Mouse (Mus musculus): Measurements from ENCODE around the gene Klf12.

Klf12 gene

GRCm38 (mm10) chr14:100284119-100284860 is at the start of gene Klf12:
Gene Klf12, minus strand, starts transcription at chr14:100284679.
- no peak for DNase-seq (ENCODE audit: low read depth)

- DNase-seq (ENCODE audit: low read depth): no peak
Measured at GRCm38 (mm10) chr14:100333369-100333768, 48.9 kb upstream of the Klf12 start.

GRCm38 (mm10) chr14:100328602-100329276 is 44.3 kb upstream of the Klf12 start:
- DNase-seq (ENCODE audit: low read depth): no peak

GRCm38 (mm10) chr14:100324303-100324702 is 39.8 kb upstream of the Klf12 start:
- no peak for DNase-seq (ENCODE audit: low read depth)

GRCm38 (mm10) chr14:100322012-100322411 is 37.5 kb upstream of the Klf12 start:
- DNase-seq (ENCODE audit: low read depth): no peak

GRCm38 (mm10) chr14:100316780-100317179 is 32.3 kb upstream of the Klf12 start:
- no peak for DNase-seq (ENCODE audit: low read depth)

- DNase-seq (ENCODE audit: low read depth): no peak
Measured at GRCm38 (mm10) chr14:100314099-100314498, 29.6 kb upstream of the Klf12 start.

- DNase-seq (ENCODE audit: low read depth): no peak
Measured at GRCm38 (mm10) chr14:100300905-100301304, 16.4 kb upstream of the Klf12 start.

GRCm38 (mm10) chr14:100298892-100299291 is 14.4 kb upstream of the Klf12 start:
- DNase-seq (ENCODE audit: low read depth): no peak

- DNase-seq (ENCODE audit: low read depth): no peak
Measured at GRCm38 (mm10) chr14:100286586-100287241, 2.2 kb upstream of the Klf12 start.

GRCm38 (mm10) chr14:100285656-100286585 is 1.4 kb upstream of the Klf12 start:
- DNase-seq (ENCODE audit: low read depth): no peak

GRCm38 (mm10) chr14:100284861-100285655 is 579 bp upstream of the Klf12 start:
- DNase-seq (ENCODE audit: low read depth): no peak

GRCm38 (mm10) chr14:100283411-100284118 is 914 bp downstream of the Klf12 start:
- DNase-seq (ENCODE audit: low read depth): no peak

GRCm38 (mm10) chr14:100282651-100283050 is 1.8 kb downstream of the Klf12 start:
- DNase-seq (ENCODE audit: low read depth): no peak

- no peak for DNase-seq (ENCODE audit: low read depth)
Measured at GRCm38 (mm10) chr14:100281734-100282133, 2.7 kb downstream of the Klf12 start.

- DNase-seq (ENCODE audit: low read depth): no peak
Measured at GRCm38 (mm10) chr14:100274179-100274578, 10.3 kb downstream of the Klf12 start.

- no peak for DNase-seq (ENCODE audit: low read depth)
Measured at GRCm38 (mm10) chr14:100260531-100260930, 23.9 kb downstream of the Klf12 start.

GRCm38 (mm10) chr14:100243046-100243445 is 41.4 kb downstream of the Klf12 start:
- no peak for DNase-seq (ENCODE audit: low read depth)

GRCm38 (mm10) chr14:100239874-100240273 is 44.6 kb downstream of the Klf12 start:
- DNase-seq (ENCODE audit: low read depth): no peak

GRCm38 (mm10) chr14:100236757-100237156 is 47.7 kb downstream of the Klf12 start:
- DNase-seq (ENCODE audit: low read depth): no peak
